Mouse (Mus musculus): ENCODE measurements around the gene Usp36. TPM values are rescaled to one million over a fixed set of nuclear protein-coding genes. Genes with fewer than 3 reads are reported as not detected.

The Usp36 gene
- total and polyA plus RNA-seq, 2 experiments from 2014 or later, result 12.6 to 19.7 TPM

- H3K4me1 ChIP-seq (ENCODE audit: insufficient read depth, low read length), result peaks cover 27% of the 10 kb centered on the region
- peak overlapping the region; percentile 86; the same call in 1 of the 2 replicates for H3K27ac ChIP-seq
- 84% methylated on average over 5 of the region's 5 CpGs for WGBS
- DNase-seq (ENCODE audit: low spot score) (no peak), ATAC-seq (no peak)
- no peaks in the 10 kb centered on the region for H3K9me3 ChIP-seq (ENCODE audit: low read length)
- H3K9ac ChIP-seq (replicated peaks; ENCODE audit: low read length), result no peak overlapping the region
- no peak overlapping the region for H3K4me3 ChIP-seq (ENCODE audit: low read length)
- no peaks in the 10 kb centered on the region for H3K27me3 ChIP-seq (ENCODE audit: insufficient read depth, low read length)
- no peaks in the 10 kb centered on the region for H3K36me3 ChIP-seq (ENCODE audit: insufficient read depth, low read length)
- TF ChIP-seq CTCF (IDR thresholded peaks at IDR 0.05; ENCODE audit: low read depth), result no peak
- no peak overlapping the region for H3K4me2 ChIP-seq (ENCODE audit: low read depth, low read length)
These were observed 38.9 kb upstream of the Usp36 start for GRCm38 (mm10) chr11:118328947-118329346.

- WGBS, result 93% methylated on average over 6 of the region's 6 CpGs
These were observed 38.5 kb upstream of the Usp36 start for GRCm38 (mm10) chr11:118328511-118328910.

GRCm38 (mm10) chr11:118326991-118327971, 37.2 kb upstream of the Usp36 start:
- no peaks in the 10 kb centered on the region for H3K36me3 ChIP-seq (ENCODE audit: insufficient read depth, low read length)
- H3K4me1 ChIP-seq (ENCODE audit: insufficient read depth, low read length), result peaks cover 30% of the 10 kb centered on the region
- H3K27ac ChIP-seq, result peak overlapping the region; percentile 86
- no peak overlapping the region for H3K4me3 ChIP-seq (ENCODE audit: low read length)
- no peak for TF ChIP-seq CTCF (IDR thresholded peaks at IDR 0.05; ENCODE audit: low read depth)
- no peaks in the 10 kb centered on the region for H3K27me3 ChIP-seq (ENCODE audit: insufficient read depth, low read length)
- H3K9ac ChIP-seq (replicated peaks; ENCODE audit: low read length), result peak overlapping the region; percentile 33
- peak; percentile 94 for DNase-seq (ENCODE audit: low spot score)
- H3K4me2 ChIP-seq (ENCODE audit: low read depth, low read length), result peak overlapping the region; percentile 36
- ATAC-seq, result peak; percentile 92
- 22% methylated on average over 24 of the region's 24 CpGs for WGBS
- H3K9me3 ChIP-seq (ENCODE audit: low read length), result no peaks in the 10 kb centered on the region

More at GRCm38 (mm10) chr11:118328511-118328910, 38.5 kb upstream of the Usp36 start:
- Histone ChIP-seq H3K4me2 (ENCODE audit: low read depth, low read length) (no peak overlapping the region), H3K36me3 (ENCODE audit: insufficient read depth, low read length) (no peaks in the 10 kb centered on the region), H3K9me3 (ENCODE audit: low read length) (no peaks in the 10 kb centered on the region), H3K9ac (replicated peaks; ENCODE audit: low read length) (no peak overlapping the region), H3K27me3 (ENCODE audit: insufficient read depth, low read length) (no peaks in the 10 kb centered on the region), H3K27ac (peak overlapping the region; percentile 86), H3K4me1 (ENCODE audit: insufficient read depth, low read length) (peaks cover 27% of the 10 kb centered on the region), H3K4me3 (ENCODE audit: low read length) (no peak overlapping the region)
- no peak for TF ChIP-seq CTCF (IDR thresholded peaks at IDR 0.05; ENCODE audit: low read depth)
- DNase-seq (ENCODE audit: low spot score), result no peak
- no peak for ATAC-seq

GRCm38 (mm10) chr11:118326491-118326890, 36.4 kb upstream of the Usp36 start:
- no peak overlapping the region for H3K9ac ChIP-seq (replicated peaks; ENCODE audit: low read length)
- H3K36me3 ChIP-seq (ENCODE audit: insufficient read depth, low read length), result no peaks in the 10 kb centered on the region
- TF ChIP-seq CTCF (IDR thresholded peaks at IDR 0.05; ENCODE audit: low read depth), result no peak
- H3K4me3 ChIP-seq (ENCODE audit: low read length), result no peak overlapping the region
- H3K4me1 ChIP-seq (ENCODE audit: insufficient read depth, low read length), result peaks cover 30% of the 10 kb centered on the region
- peak overlapping the region; percentile 86 for H3K27ac ChIP-seq
- WGBS, result 87% methylated on average over 4 of the region's 4 CpGs
- H3K27me3 ChIP-seq (ENCODE audit: insufficient read depth, low read length), result no peaks in the 10 kb centered on the region
- H3K9me3 ChIP-seq (ENCODE audit: low read length), result no peaks in the 10 kb centered on the region
- DNase-seq (ENCODE audit: low spot score) (no peak), ATAC-seq (no peak)
- no peak overlapping the region for H3K4me2 ChIP-seq (ENCODE audit: low read depth, low read length)

- no peak for DNase-seq (ENCODE audit: low spot score)
- WGBS, result 75% methylated on average over 5 of the region's 5 CpGs
- H3K4me1 ChIP-seq (ENCODE audit: insufficient read depth, low read length), result peaks cover 30% of the 10 kb centered on the region
These were observed 34.5 kb upstream of the Usp36 start for GRCm38 (mm10) chr11:118324541-118324940.

GRCm38 (mm10) chr11:118323974-118324373, 33.9 kb upstream of the Usp36 start:
- Histone ChIP-seq H3K4me3 (ENCODE audit: low read length) (no peak overlapping the region), H3K9ac (replicated peaks; ENCODE audit: low read length) (no peak overlapping the region), H3K9me3 (ENCODE audit: low read length) (no peaks in the 10 kb centered on the region), H3K4me1 (ENCODE audit: insufficient read depth, low read length) (peaks cover 30% of the 10 kb centered on the region), H3K27ac (no peak overlapping the region; the same call in 1 of the 2 replicates), H3K27me3 (ENCODE audit: insufficient read depth, low read length) (no peaks in the 10 kb centered on the region), H3K36me3 (ENCODE audit: insufficient read depth, low read length) (no peaks in the 10 kb centered on the region), H3K4me2 (ENCODE audit: low read depth, low read length) (no peak overlapping the region)
- DNase-seq (ENCODE audit: low spot score) (no peak), ATAC-seq (no peak)
- TF ChIP-seq CTCF (IDR thresholded peaks at IDR 0.05; ENCODE audit: low read depth), result no peak
- WGBS, result 94% methylated on average over 5 of the region's 5 CpGs

More at GRCm38 (mm10) chr11:118324541-118324940, 34.5 kb upstream of the Usp36 start:
- TF ChIP-seq CTCF (IDR thresholded peaks at IDR 0.05; ENCODE audit: low read depth), result no peak
- H3K9ac ChIP-seq (replicated peaks; ENCODE audit: low read length), result no peak overlapping the region
- H3K4me3 ChIP-seq (ENCODE audit: low read length), result no peak overlapping the region
- no peak overlapping the region for H3K27ac ChIP-seq
- H3K9me3 ChIP-seq (ENCODE audit: low read length), result no peaks in the 10 kb centered on the region
- no peaks in the 10 kb centered on the region for H3K36me3 ChIP-seq (ENCODE audit: insufficient read depth, low read length)
- H3K4me2 ChIP-seq (ENCODE audit: low read depth, low read length), result no peak overlapping the region
- ATAC-seq, result no peak
- no peaks in the 10 kb centered on the region for H3K27me3 ChIP-seq (ENCODE audit: insufficient read depth, low read length)

Measured in hindbrain, postnatal 0 days (tissue).